ENCODE assay signal across 25 mouse cellular contexts in genomic region chr14:55279322-55280069, GRCm38 (mm10). TPM values are rescaled to one million over a fixed set of nuclear protein-coding genes. Genes with fewer than 3 reads are reported as not detected.
DNase-seq lines count a peak whose midpoint lies in the region; ATAC-seq and TF ChIP-seq lines count a peak whose summit lies in the region.
"Had no signal": no experiment of that assay in that cellular context is flagged by ENCODE, and none has a peak within 500 bp of the region (broad histone marks: within the 10 kb centered on the region; RNA-seq: fewer than 3 reads in every experiment).

No protein-coding gene starts in this region.

- H3K36me3 ChIP-seq in lung, embryonic 14.5 days (ENCODE audit: insufficient read depth): no peaks in the 10 kb centered on the region
- H3K36me3 ChIP-seq in embryonic facial prominence, embryonic 14.5 days (ENCODE audit: control insufficient read depth, insufficient read depth, low read length): no peaks in the 10 kb centered on the region
- no peaks in the 10 kb centered on the region for H3K36me3 ChIP-seq in limb, embryonic 12.5 days
- H3K36me3 ChIP-seq: embryonic facial prominence, embryonic 13.5 days; forebrain, embryonic 15.5 days; G1E; hindbrain, embryonic 10.5 days; liver, embryonic 13.5 days; midbrain, embryonic 12.5 days; neural tube, embryonic 13.5 days had no signal

- no peaks in the 10 kb centered on the region for H3K4me1 ChIP-seq in lung, embryonic 14.5 days (ENCODE audit: insufficient read depth)
- no peaks in the 10 kb centered on the region for H3K4me1 ChIP-seq in lung, adult 2 months (ENCODE audit: control insufficient read depth, insufficient read depth, low read length)
- H3K4me1 ChIP-seq in embryonic facial prominence, embryonic 14.5 days (ENCODE audit: control insufficient read depth, insufficient read depth, low read length): no peaks in the 10 kb centered on the region
- H3K4me1 ChIP-seq in limb, embryonic 12.5 days (replicated peaks): no peaks in the 10 kb centered on the region; the same call in 1 of the 2 replicates
- H3K4me1 ChIP-seq: embryonic facial prominence, embryonic 13.5 days; midbrain, embryonic 12.5 days; neural tube, embryonic 13.5 days had no signal

- no peak for TF ChIP-seq POLR2A in lung, adult 2 months (IDR thresholded peaks at IDR 0.05; ENCODE audit: borderline replicate concordance, extremely low read depth, low read depth, low read length)

- no peak overlapping the region for H3K9ac ChIP-seq in lung, embryonic 14.5 days
- no peak overlapping the region for H3K9ac ChIP-seq in embryonic facial prominence, embryonic 14.5 days (ENCODE audit: low read depth, low read length)
- no peak overlapping the region for H3K9ac ChIP-seq in limb, embryonic 12.5 days (replicated peaks)
- H3K9ac ChIP-seq: embryonic facial prominence, embryonic 13.5 days; forebrain, embryonic 15.5 days; liver, embryonic 13.5 days; midbrain, embryonic 12.5 days; neural tube, embryonic 13.5 days had no signal

- H3K9me3 ChIP-seq in lung, embryonic 14.5 days (ENCODE audit: low read depth, low read length): no peaks in the 10 kb centered on the region
- no peaks in the 10 kb centered on the region for H3K9me3 ChIP-seq in embryonic facial prominence, embryonic 14.5 days (ENCODE audit: control insufficient read depth, low read length)
- H3K9me3 ChIP-seq in limb, embryonic 12.5 days: no peaks in the 10 kb centered on the region
- H3K9me3 ChIP-seq: embryonic facial prominence, embryonic 13.5 days; forebrain, embryonic 15.5 days; G1E; hindbrain, embryonic 10.5 days; liver, embryonic 13.5 days; midbrain, embryonic 12.5 days; neural tube, embryonic 13.5 days had no signal

- DNase-seq in lung, embryonic 14.5 days: peak; percentile 8
- no peak for DNase-seq in lung, adult 2 months
- peak; percentile 18 for DNase-seq in embryonic facial prominence, embryonic 14.5 days (ENCODE audit: low spot score)
- no peak for DNase-seq in right cerebral cortex, postnatal 25 days
- no peak for DNase-seq in Muller cell, postnatal 12 days (ENCODE audit: inconsistent ontology term)
- no peak for DNase-seq in adrenal gland, postnatal 10 days
- DNase-seq: cerebellum, adult 9-10 months; gastrocnemius, postnatal 36 days; kidney, postnatal 10 days; layer of hippocampus, adult 9-11 months; left cerebral cortex, postnatal 4 days; liver, embryonic 13.5 days; right cerebral cortex, adult 18-20 months had no signal

- no peak for ATAC-seq in lung, embryonic 14.5 days (ENCODE audit: insufficient read depth)
- ATAC-seq in embryonic facial prominence, embryonic 14.5 days (ENCODE audit: low read depth): 0 out of 2 replicates have a peak, but pooled peaks have one; percentile 47
- peak; percentile 83 for ATAC-seq in limb, embryonic 12.5 days (ENCODE audit: insufficient number of reproducible peaks, insufficient read depth, low FRiP score, low TSS enrichment, low read depth)
- ATAC-seq: forebrain, embryonic 15.5 days; lung, postnatal 0 days had no signal

- no peak overlapping the region for H3K4me2 ChIP-seq in lung, embryonic 14.5 days
- no peak overlapping the region for H3K4me2 ChIP-seq in embryonic facial prominence, embryonic 14.5 days (ENCODE audit: low read depth, low read length)
- H3K4me2 ChIP-seq in limb, embryonic 12.5 days: no peak overlapping the region
- H3K4me2 ChIP-seq: embryonic facial prominence, embryonic 13.5 days; forebrain, embryonic 15.5 days; liver, embryonic 13.5 days; midbrain, embryonic 12.5 days; neural tube, embryonic 13.5 days had no signal

- H3K27ac ChIP-seq in lung, embryonic 14.5 days (ENCODE audit: low read depth): no peak overlapping the region
- no peak overlapping the region for H3K27ac ChIP-seq in embryonic facial prominence, embryonic 14.5 days (replicated peaks; ENCODE audit: low read depth, low read length)
- H3K27ac ChIP-seq in limb, embryonic 12.5 days: no peak overlapping the region
- H3K27ac ChIP-seq: embryonic facial prominence, embryonic 13.5 days; forebrain, embryonic 15.5 days; hindbrain, embryonic 10.5 days; left cerebral cortex, adult 2 months; liver, embryonic 13.5 days; midbrain, embryonic 12.5 days; neural tube, embryonic 13.5 days had no signal

- no peak overlapping the region for H3K4me3 ChIP-seq in lung, embryonic 14.5 days (ENCODE audit: low read depth, low read length)
- H3K4me3 ChIP-seq in lung, adult 2 months (replicated peaks; ENCODE audit: extremely low read depth, low read depth, low read length): no peak overlapping the region
- no peak overlapping the region for H3K4me3 ChIP-seq in embryonic facial prominence, embryonic 14.5 days (ENCODE audit: low read depth, low read length)
- H3K4me3 ChIP-seq in limb, embryonic 12.5 days (replicated peaks): no peak overlapping the region
- H3K4me3 ChIP-seq: embryonic facial prominence, embryonic 13.5 days; forebrain, embryonic 15.5 days; hindbrain, embryonic 10.5 days; left cerebral cortex, adult 2 months; liver, embryonic 13.5 days; midbrain, embryonic 12.5 days; neural tube, embryonic 13.5 days had no signal

- H3K27me3 ChIP-seq in lung, embryonic 14.5 days (ENCODE audit: insufficient read depth, low read length): no peaks in the 10 kb centered on the region
- no peaks in the 10 kb centered on the region for H3K27me3 ChIP-seq in embryonic facial prominence, embryonic 14.5 days (replicated peaks; ENCODE audit: control insufficient read depth, insufficient read depth, low read length)
- H3K27me3 ChIP-seq in limb, embryonic 12.5 days: no peaks in the 10 kb centered on the region
- H3K27me3 ChIP-seq: embryonic facial prominence, embryonic 13.5 days; forebrain, embryonic 15.5 days; liver, embryonic 13.5 days; midbrain, embryonic 12.5 days; neural tube, embryonic 13.5 days had no signal

- no peak for TF ChIP-seq CTCF in lung, embryonic 14.5 days (IDR thresholded peaks at IDR 0.05; ENCODE audit: low read depth)
- TF ChIP-seq CTCF in lung, adult 2 months (IDR thresholded peaks at IDR 0.05; ENCODE audit: insufficient read depth, low read length): no peak

- 55% methylated on average over 7 of the region's 7 CpGs for WGBS in lung, embryonic 14.5 days
- 61% methylated on average over 7 of the region's 7 CpGs for WGBS in lung, adult 2 months
- 71% methylated on average over 7 of the region's 7 CpGs for WGBS in embryonic facial prominence, embryonic 14.5 days
- 55% methylated on average over 7 of the region's 7 CpGs for WGBS in limb, embryonic 12.5 days

RNA-seq across cellular contexts. Expression of gene Dhrs2, which starts 57.7 kb away (rescaled TPM):
- 0.18 TPM in 1 of 2 replicates, not detected in the other for polyA plus RNA-seq in lung, embryonic 14.5 days (2014; fragmentation: Nextera tagmentation; extraction: Ambion mirVana)
- not detected in 2 replicates for polyA plus RNA-seq in lung, adult 2 months (2012; rRNA removed)
- 2.8 and 5.7 TPM in 2 replicates for polyA plus RNA-seq in embryonic facial prominence, embryonic 14.5 days (2014; fragmentation: Nextera tagmentation; extraction: Ambion mirVana)
- polyA plus RNA-seq in limb, embryonic 12.5 days (2016; fragmentation: Nextera tagmentation; extraction: Ambion mirVana): 0.33 and 0.42 TPM in 2 replicates
- total RNA-seq in adrenal gland, postnatal 10 days (2021): under 1 TPM in 1 of 2 experiments, not detected in 1; 0.24 TPM
- total RNA-seq: adrenal gland, adult 18-20 months; G1E; gastrocnemius, postnatal 36 days; left cerebral cortex, adult 2 months; left cerebral cortex, postnatal 4 days had no signal
- polyA plus RNA-seq: G1E; heart, embryonic 16.5 days; hindbrain, embryonic 10.5 days; liver, embryonic 13.5 days; small intestine, adult 2 months had no signal

Comparison
In these comparisons a context has a peak if more than half of its experiments do, and no peak if none do; other contexts are left out.
1. DNase-seq: peak in lung, embryonic 14.5 days (single experiment) and embryonic facial prominence, embryonic 14.5 days (single experiment); none in lung, adult 2 months (single experiment), right cerebral cortex, postnatal 25 days (single experiment), Muller cell, postnatal 12 days (single experiment) and adrenal gland, postnatal 10 days (single experiment).